Mouse (Mus musculus): ENCODE results near the gene Ahcy. TPM values are rescaled to one million over a fixed set of nuclear protein-coding genes. Genes with fewer than 3 reads are reported as not detected.
"Not testable (repeated sequence)": the region's sequence is repeated elsewhere in the genome, so short reads cannot be mapped to it uniquely, and the experiment has no call there.

Ahcy gene
- total RNA-seq, 2 experiments from 2014 or later = 37.7 to 65.7 TPM

GRCm38 (mm10) chr2:155075649-155076048 is 1.4 kb upstream of the Ahcy start:
- no peak for ATAC-seq (ENCODE audit: poor library complexity, severe bottlenecking)

GRCm38 (mm10) chr2:155074766-155075330 is 551 bp upstream of the Ahcy start:
- ATAC-seq (ENCODE audit: poor library complexity, severe bottlenecking) = no peak

- no peak for ATAC-seq (ENCODE audit: poor library complexity, severe bottlenecking)
These were observed 950 bp downstream of the Ahcy start for GRCm38 (mm10) chr2:155073347-155073746.

GRCm38 (mm10) chr2:155072353-155073145 is 1.7 kb downstream of the Ahcy start:
- ATAC-seq (ENCODE audit: poor library complexity, severe bottlenecking) = no peak

- peak; percentile 20; the same call in 1 of the 2 replicates for ATAC-seq (ENCODE audit: poor library complexity, severe bottlenecking)
These were observed 3.3 kb downstream of the Ahcy start for GRCm38 (mm10) chr2:155071027-155071426.

GRCm38 (mm10) chr2:155057361-155057760 is 16.9 kb downstream of the Ahcy start:
- ATAC-seq (ENCODE audit: poor library complexity, severe bottlenecking) = no peak

GRCm38 (mm10) chr2:155056076-155056578 is 18.2 kb downstream of the Ahcy start:
- ATAC-seq (ENCODE audit: poor library complexity, severe bottlenecking) = no peak

- ATAC-seq (ENCODE audit: poor library complexity, severe bottlenecking) = no peak
These were observed 19.6 kb downstream of the Ahcy start for GRCm38 (mm10) chr2:155054672-155055071.

- ATAC-seq (ENCODE audit: poor library complexity, severe bottlenecking) = not testable (repeated sequence)
These were observed 20.8 kb downstream of the Ahcy start for GRCm38 (mm10) chr2:155053512-155053911.

- no peak for ATAC-seq (ENCODE audit: poor library complexity, severe bottlenecking)
These were observed 21.6 kb downstream of the Ahcy start for GRCm38 (mm10) chr2:155052681-155053080.

- no peak for ATAC-seq (ENCODE audit: poor library complexity, severe bottlenecking)
These were observed 22.5 kb downstream of the Ahcy start for GRCm38 (mm10) chr2:155051622-155052351.

GRCm38 (mm10) chr2:155050504-155051236 is 23.6 kb downstream of the Ahcy start:
- peak; percentile 94 for ATAC-seq (ENCODE audit: poor library complexity, severe bottlenecking)

- peak; percentile 4; the same call in 1 of the 2 replicates for ATAC-seq (ENCODE audit: poor library complexity, severe bottlenecking)
These were observed 24.2 kb downstream of the Ahcy start for GRCm38 (mm10) chr2:155050108-155050503.

GRCm38 (mm10) chr2:155047452-155048178 is 26.7 kb downstream of the Ahcy start:
- ATAC-seq (ENCODE audit: poor library complexity, severe bottlenecking) = no peak

- ATAC-seq (ENCODE audit: poor library complexity, severe bottlenecking) = peak; percentile 43; the same call in 1 of the 2 replicates
These were observed 27.5 kb downstream of the Ahcy start for GRCm38 (mm10) chr2:155046803-155047202.

- no peak for ATAC-seq (ENCODE audit: poor library complexity, severe bottlenecking)
These were observed 29.2 kb downstream of the Ahcy start for GRCm38 (mm10) chr2:155045075-155045474.

- ATAC-seq (ENCODE audit: poor library complexity, severe bottlenecking) = no peak
These were observed 29.8 kb downstream of the Ahcy start for GRCm38 (mm10) chr2:155044542-155044941.

- no peak for ATAC-seq (ENCODE audit: poor library complexity, severe bottlenecking)
These were observed 34.3 kb downstream of the Ahcy start for GRCm38 (mm10) chr2:155039956-155040355.

GRCm38 (mm10) chr2:155032938-155033710 is 41.2 kb downstream of the Ahcy start:
- no peak for ATAC-seq (ENCODE audit: poor library complexity, severe bottlenecking)

All from megakaryocyte, adult 5-6 weeks (primary cell).